In genomic region chr19:58866651-58867050, GRCm38 (mm10) we compare ENCODE assay signal across 31 mouse cellular contexts.
A peak's percentile ranks its signal among the peaks of the same experiment; 100 is the strongest.
DNase-seq lines count a peak whose midpoint lies in the region; ATAC-seq lines count a peak whose summit lies in the region.
"Had no signal": no experiment of that assay in that cellular context is flagged by ENCODE, and none has a peak within 500 bp of the region (broad histone marks: within the 10 kb centered on the region; RNA-seq: fewer than 3 reads in every experiment).

No protein-coding gene starts in this region.

- H3K27me3 ChIP-seq in kidney, embryonic 15.5 days, result peaks cover 7% of the 10 kb centered on the region; the same call in 1 of the 2 replicates
- no peaks in the 10 kb centered on the region for H3K27me3 ChIP-seq in neural tube, embryonic 15.5 days (replicated peaks)
- H3K27me3 ChIP-seq in embryonic facial prominence, embryonic 11.5 days (ENCODE audit: control insufficient read depth, insufficient read depth, low read length), result no peaks in the 10 kb centered on the region
- H3K27me3 ChIP-seq: neural tube, embryonic 13.5 days; stomach, embryonic 15.5 days had no signal

- ATAC-seq in kidney, embryonic 15.5 days (replicated peaks; ENCODE audit: low FRiP score), result peak; percentile 46; the same call in 1 of the 2 replicates
- ATAC-seq in neural tube, embryonic 15.5 days (ENCODE audit: low FRiP score), result no peak
- ATAC-seq in embryonic facial prominence, embryonic 11.5 days (replicated peaks; ENCODE audit: insufficient number of reproducible peaks, low FRiP score, low TSS enrichment, low read depth), result no peak
- ATAC-seq: CD4-positive, CD25-positive, alpha-beta regulatory T cell, adult 4 months; forebrain, embryonic 14.5 days; midbrain, embryonic 16.5 days had no signal

- H3K4me2 ChIP-seq in kidney, embryonic 15.5 days, result no peak overlapping the region
- H3K4me2 ChIP-seq in neural tube, embryonic 15.5 days, result no peak overlapping the region
- H3K4me2 ChIP-seq in embryonic facial prominence, embryonic 11.5 days (ENCODE audit: low read depth, low read length), result no peak overlapping the region
- H3K4me2 ChIP-seq: embryonic facial prominence, embryonic 15.5 days; heart, embryonic 13.5 days; hindbrain, embryonic 14.5 days; limb, embryonic 13.5 days; liver, embryonic 11.5 days; neural tube, embryonic 13.5 days; stomach, embryonic 15.5 days had no signal

- no peaks in the 10 kb centered on the region for H3K9me3 ChIP-seq in kidney, embryonic 15.5 days (replicated peaks)
- H3K9me3 ChIP-seq in neural tube, embryonic 15.5 days (replicated peaks), result no peaks in the 10 kb centered on the region
- H3K9me3 ChIP-seq in embryonic facial prominence, embryonic 11.5 days (replicated peaks; ENCODE audit: control insufficient read depth, low read length), result no peaks in the 10 kb centered on the region
- H3K9me3 ChIP-seq: embryonic facial prominence, embryonic 15.5 days; heart, embryonic 13.5 days; neural tube, embryonic 13.5 days; stomach, embryonic 15.5 days had no signal

- 0 out of 2 replicates have a peak overlapping the region, but pooled peaks have one; percentile 29 for H3K27ac ChIP-seq in kidney, embryonic 15.5 days
- H3K27ac ChIP-seq in neural tube, embryonic 15.5 days (replicated peaks), result no peak overlapping the region
- H3K27ac ChIP-seq in embryonic facial prominence, embryonic 11.5 days (replicated peaks; ENCODE audit: low read depth, low read length), result no peak overlapping the region
- H3K27ac ChIP-seq: embryonic facial prominence, embryonic 15.5 days; heart, embryonic 13.5 days; hindbrain, embryonic 14.5 days; layer of hippocampus, adult 2 months; limb, embryonic 13.5 days; midbrain, embryonic 10.5 days; neural tube, embryonic 13.5 days; stomach, embryonic 15.5 days had no signal

- H3K36me3 ChIP-seq in kidney, embryonic 15.5 days, result no peaks in the 10 kb centered on the region
- no peaks in the 10 kb centered on the region for H3K36me3 ChIP-seq in neural tube, embryonic 15.5 days
- no peaks in the 10 kb centered on the region for H3K36me3 ChIP-seq in embryonic facial prominence, embryonic 11.5 days (replicated peaks; ENCODE audit: control insufficient read depth, insufficient read depth, low read depth, low read length)
- H3K36me3 ChIP-seq: embryonic facial prominence, embryonic 15.5 days; heart, embryonic 13.5 days; limb, embryonic 13.5 days; midbrain, embryonic 10.5 days; neural tube, embryonic 13.5 days; stomach, embryonic 15.5 days had no signal

- DNase-seq in kidney, adult 8-10 months, result no peak
- DNase-seq in neural tube, embryonic 10.5 days (ENCODE audit: extremely low spot score, low spot score), result peak; percentile 31
- DNase-seq in embryonic facial prominence, embryonic 11.5 days (ENCODE audit: low spot score), result peak; percentile 37
- DNase-seq in cerebellum, postnatal 25 days, result no peak
- no peak for DNase-seq in right cerebral cortex, postnatal 4 days
- DNase-seq: adrenal gland, postnatal 14 days; cerebellum, adult 11 months; cerebellum, adult 9-10 months; heart, postnatal 10 days; kidney, adult 9 months; kidney, postnatal 36 days; lung, postnatal 10 days; retina, postnatal 1 day; right cerebral cortex, postnatal 14 days; thymus, adult 18-20 months; thymus, postnatal 25 days had no signal

- 0 out of 2 replicates have a peak, but pooled peaks cover 3% of the 10 kb centered on the region for H3K4me1 ChIP-seq in kidney, embryonic 15.5 days
- H3K4me1 ChIP-seq in neural tube, embryonic 15.5 days, result no peaks in the 10 kb centered on the region
- no peaks in the 10 kb centered on the region for H3K4me1 ChIP-seq in embryonic facial prominence, embryonic 11.5 days (ENCODE audit: control insufficient read depth, insufficient read depth, low read length)
- H3K4me1 ChIP-seq: embryonic facial prominence, embryonic 15.5 days; heart, embryonic 13.5 days; neural tube, embryonic 13.5 days; stomach, embryonic 15.5 days had no signal

- no peak overlapping the region for H3K9ac ChIP-seq in kidney, embryonic 15.5 days
- no peak overlapping the region for H3K9ac ChIP-seq in neural tube, embryonic 15.5 days (replicated peaks)
- no peak overlapping the region for H3K9ac ChIP-seq in embryonic facial prominence, embryonic 11.5 days (replicated peaks; ENCODE audit: low read length)
- H3K9ac ChIP-seq: embryonic facial prominence, embryonic 15.5 days; heart, embryonic 13.5 days; hindbrain, embryonic 14.5 days; limb, embryonic 13.5 days; neural tube, embryonic 13.5 days; stomach, embryonic 15.5 days had no signal

- 24% methylated on average over 4 of the region's 4 CpGs for WGBS in kidney, embryonic 15.5 days
- whole genome bisulfite sequencing in neural tube, embryonic 15.5 days, result 74% methylated on average over 4 of the region's 4 CpGs
- WGBS in embryonic facial prominence, embryonic 11.5 days, result 37% methylated on average over 4 of the region's 4 CpGs

- no peak overlapping the region for H3K4me3 ChIP-seq in kidney, embryonic 15.5 days (replicated peaks)
- H3K4me3 ChIP-seq in neural tube, embryonic 15.5 days (replicated peaks), result no peak overlapping the region
- H3K4me3 ChIP-seq in embryonic facial prominence, embryonic 11.5 days (ENCODE audit: low read depth, low read length), result no peak overlapping the region
- H3K4me3 ChIP-seq: embryonic facial prominence, embryonic 15.5 days; heart, embryonic 13.5 days; layer of hippocampus, adult 2 months; limb, embryonic 13.5 days; midbrain, embryonic 10.5 days; myocyte; neural tube, embryonic 13.5 days; stomach, embryonic 15.5 days had no signal

Comparison
In these comparisons a context has a peak if more than half of its experiments do, and no peak if none do; other contexts are left out.
1. DNase-seq: peak in neural tube, embryonic 10.5 days (single experiment) and embryonic facial prominence, embryonic 11.5 days (single experiment); none in kidney, adult 8-10 months (0 of 2), cerebellum, postnatal 25 days (0 of 2) and right cerebral cortex, postnatal 4 days (single experiment).